Mouse (Mus musculus) stomach, embryonic 15.5 days (tissue): ENCODE data around the gene Msmp. TPM values are rescaled to one million over a fixed set of nuclear protein-coding genes. Genes with fewer than 3 reads are reported as not detected.
A peak's percentile ranks its signal among the peaks of the same experiment; 100 is the strongest.
"Not testable (repeated sequence)": the region's sequence is repeated elsewhere in the genome, so short reads cannot be mapped to it uniquely, and the experiment has no call there.

Experiments used
- ATAC-seq: fragments of 200-750 bp; cut with Nextera tagmentation; 2 replicates; pipeline ENCODE4 v1.8.0; 2017; ENCODE audit warnings: low read depth, moderate number of reproducible peaks, moderate TSS enrichment; ENCODE audit not compliant: insufficient read depth, low FRiP score
- H3K27ac ChIP-seq: fragments of 300-500 bp; sonication (generic); 2 replicates; pipeline ENCODE4 v1.5.1; 2015; ENCODE audit warnings: mild to moderate bottlenecking, inconsistent platforms
- H3K27me3 ChIP-seq: fragments of 300-500 bp; sonication (generic); replicated peaks from 2 replicates; pipeline ENCODE4 v1.6.1; 2015; ENCODE audit warnings: inconsistent platforms
- H3K36me3 ChIP-seq: fragments of 300-500 bp; sonication (generic); 2 replicates; pipeline ENCODE4 v1.6.1; 2015; ENCODE audit warnings: inconsistent platforms
- H3K4me1 ChIP-seq: fragments of 300-500 bp; sonication (generic); 2 replicates; pipeline ENCODE4 v1.6.1; 2015; ENCODE audit warnings: inconsistent platforms
- H3K4me2 ChIP-seq: fragments of 300-500 bp; sonication (generic); 2 replicates; pipeline ENCODE4 v1.6.1; 2015; ENCODE audit warnings: mild to moderate bottlenecking, inconsistent platforms
- H3K4me3 ChIP-seq: fragments of 300-500 bp; sonication (generic); replicated peaks from 2 replicates; pipeline ENCODE4 v1.5.1; 2015; ENCODE audit warnings: inconsistent platforms
- H3K9ac ChIP-seq: fragments of 300-500 bp; sonication (generic); 2 replicates; pipeline ENCODE4 v1.6.1; 2015; ENCODE audit warnings: inconsistent platforms
- H3K9me3 ChIP-seq: fragments of 300-500 bp; sonication (generic); 2 replicates; pipeline ENCODE4 v1.6.1; 2016; ENCODE audit warnings: inconsistent platforms
- WGBS: fragments of 180-500 bp; shearing (Covaris S2); methylation state at CpG from one replicate; pipeline ENCODE4 v1.1.7; 2015; 5-methylcytosine and 5-hydroxymethylcytosine counted together
- polyA plus RNA-seq: library from polyadenylated mRNA; unstranded; fragments of >200 nt; fragmentation: Nextera tagmentation; extraction: Ambion mirVana; gene quantifications from 2 replicates; pipeline ENCODE4 v1.2.1, GENCODE M21; 2015

The Msmp gene
- polyA plus RNA-seq, 1 experiment from 2014 or later: 0.85 TPM

DNA sequence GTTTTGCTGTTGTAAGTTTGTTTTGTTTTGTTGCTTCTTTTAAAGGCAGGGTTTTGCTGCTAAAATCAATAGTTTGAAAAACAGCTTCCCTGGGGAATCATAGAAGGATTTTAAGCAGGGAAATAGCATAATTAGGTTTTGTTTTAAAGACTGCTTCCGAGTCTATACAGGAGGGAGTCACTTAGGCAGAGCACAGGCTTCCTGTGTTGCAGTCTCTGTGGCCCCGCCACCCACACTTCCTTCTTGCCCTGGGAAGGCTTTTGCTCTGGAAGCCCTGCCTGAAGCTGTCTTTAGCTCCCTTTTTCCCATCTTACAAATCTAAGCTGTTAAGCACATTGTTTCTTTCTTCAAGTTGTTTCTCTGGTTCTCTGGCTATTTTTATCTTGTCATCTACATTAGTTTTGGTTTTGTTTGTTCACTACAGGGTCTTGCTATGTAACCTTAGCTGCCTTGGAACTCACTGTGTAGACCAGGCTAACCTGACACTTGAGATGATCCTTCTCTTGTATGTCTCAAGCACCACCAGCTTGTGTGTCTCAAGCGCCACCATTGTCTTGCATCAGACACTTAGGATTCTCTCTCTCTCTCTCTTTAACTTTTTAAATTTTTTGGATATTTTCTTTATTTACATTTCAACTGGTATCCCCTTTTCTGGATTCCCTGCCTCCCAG, 28.9 kb upstream of the Msmp start:
- no peak overlapping the region for H3K27ac ChIP-seq
- no peak overlapping the region for H3K9ac ChIP-seq
- 49% methylated on average over 3 of the region's 3 CpGs for WGBS
- no peaks in the 10 kb centered on the region for H3K4me1 ChIP-seq
- ATAC-seq: no peak
- H3K36me3 ChIP-seq: no peaks in the 10 kb centered on the region
- no peak overlapping the region for H3K4me2 ChIP-seq
- H3K27me3 ChIP-seq: no peaks in the 10 kb centered on the region
- no peaks in the 10 kb centered on the region for H3K9me3 ChIP-seq
- H3K4me3 ChIP-seq: no peak overlapping the region

DNA sequence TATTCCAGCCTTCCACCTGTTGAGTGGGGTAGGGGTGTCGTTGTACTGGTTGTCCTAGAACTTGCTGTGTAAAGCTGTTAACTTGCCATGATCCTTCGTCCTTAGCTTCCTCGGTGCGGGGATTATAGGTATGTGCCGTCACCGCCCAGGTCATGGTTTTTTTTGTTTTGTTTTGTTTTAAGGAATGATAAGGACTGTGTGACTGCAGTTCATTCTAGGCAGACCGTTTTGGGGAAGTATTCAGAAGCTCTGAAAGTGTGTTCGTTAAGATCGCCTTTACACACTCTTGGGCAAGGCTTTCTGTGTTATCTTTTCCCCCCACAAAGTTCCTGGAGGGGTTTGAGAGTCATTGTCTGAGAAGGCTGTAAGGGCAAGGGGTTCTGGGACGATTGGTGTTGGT, 28.2 kb upstream of the Msmp start:
- Histone ChIP-seq H3K4me2 (no peak overlapping the region), H3K36me3 (no peaks in the 10 kb centered on the region), H3K4me1 (no peaks in the 10 kb centered on the region), H3K9ac (no peak overlapping the region), H3K4me3 (no peak overlapping the region), H3K27ac (no peak overlapping the region), H3K9me3 (no peaks in the 10 kb centered on the region), H3K27me3 (no peaks in the 10 kb centered on the region)
- ATAC-seq: no peak
- 51% methylated on average over 10 of the region's 10 CpGs for WGBS

DNA sequence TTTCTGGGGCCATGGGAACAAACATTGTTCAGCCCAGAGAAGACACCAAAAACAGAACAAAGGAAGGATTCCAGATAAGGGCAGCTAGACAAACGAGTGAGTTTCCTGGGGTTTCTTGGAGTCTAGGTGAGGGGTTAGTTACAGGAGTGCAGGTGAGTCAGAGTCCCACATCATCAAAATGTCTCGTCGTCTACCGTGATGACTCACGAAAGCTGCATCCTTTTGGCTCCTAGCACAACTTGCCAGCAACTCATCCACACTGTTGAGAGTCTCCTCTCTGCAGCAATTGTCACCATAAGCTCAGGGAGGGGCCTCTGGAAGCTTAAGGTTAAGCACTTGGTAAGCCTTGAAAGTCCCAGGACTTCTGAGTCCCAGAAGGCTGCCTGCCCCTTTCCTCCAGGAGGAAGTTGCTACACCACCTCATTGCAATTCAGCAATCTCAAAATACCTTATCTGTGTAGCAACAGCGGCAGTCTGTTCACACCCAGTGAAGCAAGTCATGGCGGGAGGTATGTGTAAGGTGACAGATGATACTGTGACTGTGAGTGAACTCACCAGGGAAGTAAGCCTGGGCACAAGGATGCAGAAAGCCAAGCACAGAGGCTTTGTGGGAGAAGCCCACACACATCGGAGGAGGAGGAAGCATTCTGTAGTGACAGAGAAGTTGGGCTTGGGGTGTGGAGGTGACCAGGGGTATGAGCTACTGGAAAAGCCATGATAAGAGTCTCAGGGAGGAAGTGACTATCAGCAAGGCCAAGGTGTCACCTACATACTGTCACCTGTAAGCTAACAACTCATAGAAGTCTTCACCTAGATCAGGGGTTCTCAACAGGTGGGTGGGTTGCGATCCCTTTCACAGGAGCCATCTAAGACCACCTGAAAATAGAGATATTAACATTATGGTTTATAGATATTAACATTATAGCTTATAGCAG, 20.7 kb upstream of the Msmp start:
- H3K4me3 ChIP-seq: no peak overlapping the region
- H3K27ac ChIP-seq: no peak overlapping the region
- no peak overlapping the region for H3K4me2 ChIP-seq
- no peaks in the 10 kb centered on the region for H3K27me3 ChIP-seq
- H3K36me3 ChIP-seq: no peaks in the 10 kb centered on the region
- no peaks in the 10 kb centered on the region for H3K9me3 ChIP-seq
- no peaks in the 10 kb centered on the region for H3K4me1 ChIP-seq
- 62% methylated on average over 9 of the region's 9 CpGs for WGBS
- peak; percentile 87 for ATAC-seq
- no peak overlapping the region for H3K9ac ChIP-seq

DNA sequence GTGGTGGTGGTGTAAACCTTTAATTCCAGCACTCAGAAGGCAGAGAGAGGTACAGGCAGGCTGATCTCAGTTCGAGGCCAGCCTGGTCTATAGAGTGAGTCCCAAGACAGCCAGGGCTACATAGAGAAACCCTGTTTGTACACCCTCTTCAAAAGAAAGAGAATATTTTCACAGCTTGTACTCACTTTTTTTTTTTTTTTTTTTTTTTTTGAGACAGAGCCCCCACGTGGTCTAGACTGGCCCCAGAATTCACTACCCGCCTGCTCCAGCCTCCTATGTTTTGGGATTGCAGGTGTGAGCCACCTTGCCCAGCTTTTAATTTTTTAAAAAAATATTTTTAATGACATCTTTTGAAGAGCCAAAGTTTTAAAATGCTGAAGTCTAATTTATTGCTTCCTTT, 19.8 kb upstream of the Msmp start:
- ATAC-seq: no peak
- H3K27me3 ChIP-seq: no peaks in the 10 kb centered on the region
- no peak overlapping the region for H3K27ac ChIP-seq
- no peaks in the 10 kb centered on the region for H3K36me3 ChIP-seq
- no peaks in the 10 kb centered on the region for H3K9me3 ChIP-seq
- no peak overlapping the region for H3K9ac ChIP-seq
- no peak overlapping the region for H3K4me2 ChIP-seq
- H3K4me3 ChIP-seq: no peak overlapping the region
- no peaks in the 10 kb centered on the region for H3K4me1 ChIP-seq
- WGBS: 75% methylated on average over 3 of the region's 3 CpGs

DNA sequence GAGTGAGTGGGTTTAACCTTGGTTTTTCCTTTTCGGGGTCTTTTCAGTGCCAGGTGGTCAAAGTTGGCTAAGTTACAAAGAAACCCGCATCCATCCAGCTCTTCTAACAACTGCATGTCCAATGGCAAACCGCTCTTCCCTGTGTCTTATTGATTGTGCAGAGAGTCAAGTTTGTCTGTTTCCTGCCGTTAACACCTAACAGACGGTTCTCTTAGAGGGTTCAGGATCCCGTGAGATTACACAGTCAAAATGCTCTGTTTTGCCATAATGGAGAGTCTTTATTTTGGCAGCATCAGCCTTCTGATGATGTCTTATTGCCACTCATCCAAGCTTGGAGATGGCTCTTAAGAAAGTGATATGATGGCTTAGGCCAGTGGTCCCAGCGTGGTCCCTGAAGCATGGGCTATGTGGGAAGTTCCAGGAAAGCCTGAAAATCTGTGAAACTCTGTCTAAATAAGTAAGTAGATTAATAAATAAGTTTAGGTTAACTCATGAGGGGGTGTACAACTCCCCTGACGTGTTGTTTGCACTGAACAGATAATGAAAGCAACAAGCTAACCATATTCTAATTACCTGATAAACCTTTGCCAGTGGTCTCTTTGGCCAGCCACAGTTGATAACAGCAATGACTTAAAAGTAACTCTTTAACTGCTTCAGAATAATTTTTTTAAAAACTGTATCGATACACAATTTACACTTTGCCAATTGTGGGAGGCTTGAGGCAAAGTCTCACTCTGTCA, 16.1 kb upstream of the Msmp start:
- no peak overlapping the region for H3K4me3 ChIP-seq
- no peaks in the 10 kb centered on the region for H3K9me3 ChIP-seq
- H3K27ac ChIP-seq: no peak overlapping the region
- ATAC-seq: no peak
- H3K4me2 ChIP-seq: no peak overlapping the region
- no peaks in the 10 kb centered on the region for H3K4me1 ChIP-seq
- no peaks in the 10 kb centered on the region for H3K27me3 ChIP-seq
- WGBS: 74% methylated on average over 9 of the region's 9 CpGs
- no peak overlapping the region for H3K9ac ChIP-seq
- no peaks in the 10 kb centered on the region for H3K36me3 ChIP-seq

DNA sequence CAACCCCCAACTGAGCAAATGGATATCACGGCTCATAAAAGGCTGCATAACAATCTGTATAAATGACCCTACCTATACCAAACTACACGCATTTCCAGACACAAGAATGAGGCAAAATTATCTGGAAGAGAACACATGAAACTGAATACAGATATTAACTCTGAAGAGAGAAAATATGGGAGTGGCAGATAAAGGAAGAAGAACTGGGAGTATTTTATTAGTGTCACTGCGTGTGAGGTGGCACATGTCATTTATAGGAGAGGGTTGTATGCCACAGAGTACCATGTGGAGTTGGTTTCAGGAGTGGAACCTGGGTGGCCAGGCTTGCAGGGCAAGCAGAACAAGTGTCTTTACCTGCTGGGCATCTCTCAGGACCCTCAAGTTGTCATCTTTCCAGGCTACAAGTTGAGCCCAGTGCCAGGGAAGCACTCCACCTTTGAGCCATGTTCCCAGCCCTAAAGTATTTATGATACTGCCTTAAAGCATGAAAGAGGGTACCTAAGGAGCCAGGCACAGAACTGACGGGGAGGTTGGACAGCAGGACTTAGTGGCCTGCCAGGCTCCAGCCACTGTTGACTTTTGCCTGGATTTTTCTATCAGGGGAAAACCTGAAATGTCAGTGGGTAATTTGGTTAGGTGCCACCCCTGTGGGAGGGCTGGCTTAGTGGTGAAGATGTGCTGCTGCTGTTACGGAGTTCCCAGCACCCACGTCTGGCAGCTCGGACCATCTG, 14.5 kb upstream of the Msmp start:
- H3K27me3 ChIP-seq: no peaks in the 10 kb centered on the region
- WGBS: 79% methylated on average over 7 of the region's 7 CpGs
- no peak for ATAC-seq

DNA sequence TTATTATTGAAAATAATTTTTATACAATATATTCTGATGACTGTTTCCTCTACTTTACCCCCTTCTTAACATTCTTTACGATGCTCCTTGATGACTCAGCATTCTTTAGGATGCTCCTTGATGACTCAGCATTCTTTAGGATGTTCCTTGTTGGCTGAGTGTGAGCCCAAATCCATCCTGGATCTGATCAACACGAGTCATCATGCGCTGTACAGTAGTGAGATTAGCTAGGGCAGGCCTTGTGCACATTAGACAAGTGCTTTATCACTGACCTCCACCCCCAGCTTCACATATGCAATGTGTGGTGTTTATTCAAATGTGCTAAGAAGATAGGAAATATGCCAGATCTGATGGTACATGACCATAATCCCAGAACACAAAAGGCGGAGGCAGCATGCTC, 13.9 kb upstream of the Msmp start:
- peak; percentile 87; the same call in 1 of the 2 replicates for ATAC-seq
- no peaks in the 10 kb centered on the region for H3K36me3 ChIP-seq
- H3K27ac ChIP-seq: no peak overlapping the region
- no peaks in the 10 kb centered on the region for H3K9me3 ChIP-seq
- no peak overlapping the region for H3K9ac ChIP-seq
- 70% methylated on average over 4 of the region's 4 CpGs for WGBS
- no peak overlapping the region for H3K4me2 ChIP-seq
- no peaks in the 10 kb centered on the region for H3K4me1 ChIP-seq
- no peak overlapping the region for H3K4me3 ChIP-seq
- H3K27me3 ChIP-seq: no peaks in the 10 kb centered on the region

More for the DNA sequence above, 14.5 kb upstream of the Msmp start:
- no peak overlapping the region for H3K4me2 ChIP-seq
- no peak overlapping the region for H3K27ac ChIP-seq
- H3K9me3 ChIP-seq: no peaks in the 10 kb centered on the region
- no peak overlapping the region for H3K9ac ChIP-seq
- H3K4me3 ChIP-seq: no peak overlapping the region
- no peaks in the 10 kb centered on the region for H3K36me3 ChIP-seq
- H3K4me1 ChIP-seq: no peaks in the 10 kb centered on the region

DNA sequence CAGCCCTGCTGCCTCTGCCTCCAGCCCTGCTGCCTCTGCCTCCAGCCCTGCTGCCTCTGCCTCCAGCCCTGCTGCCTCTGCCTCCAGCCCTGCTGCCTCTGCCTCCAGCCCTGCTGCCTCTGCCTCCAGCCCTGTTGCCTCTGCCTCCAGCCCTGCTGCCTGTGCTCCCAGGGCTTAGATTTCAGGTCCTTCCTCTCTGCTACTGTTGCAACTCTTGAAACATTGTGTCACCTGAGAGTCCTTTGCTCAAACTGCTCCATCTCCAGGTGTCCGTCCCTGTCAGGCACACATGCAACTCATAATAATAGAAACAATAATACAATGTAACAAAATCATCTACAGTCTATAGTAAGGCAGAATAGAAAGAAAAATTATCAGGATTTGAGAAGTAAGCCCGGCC, 12.3 kb upstream of the Msmp start:
- not testable (repeated sequence) for H3K9ac ChIP-seq, H3K4me2 ChIP-seq, ATAC-seq, H3K27ac ChIP-seq, H3K4me1 ChIP-seq, H3K36me3 ChIP-seq, H3K4me3 ChIP-seq, H3K9me3 ChIP-seq, H3K27me3 ChIP-seq
- 84% methylated on average over 2 of the region's 2 CpGs for WGBS

DNA sequence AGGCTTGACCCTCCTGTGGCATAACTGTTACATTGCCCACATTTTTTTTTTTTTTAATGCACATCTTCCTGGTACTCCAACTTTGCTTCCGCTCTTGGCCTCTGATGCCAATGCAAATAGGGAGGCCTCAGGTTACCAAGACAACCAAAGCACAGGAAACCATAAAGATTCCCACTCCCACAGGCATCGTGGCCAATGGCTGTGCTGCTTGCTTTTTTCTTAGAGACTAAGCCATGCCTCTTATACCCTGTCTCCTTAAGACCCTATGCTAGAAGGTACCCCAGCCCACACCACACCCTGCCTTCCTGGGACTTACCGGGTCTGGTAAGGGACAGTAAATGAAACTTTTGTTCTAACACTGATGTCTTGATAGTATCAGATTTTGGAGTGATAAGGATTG, 9.2 kb upstream of the Msmp start:
- Histone ChIP-seq H3K4me2 (no peak overlapping the region), H3K4me1 (no peaks in the 10 kb centered on the region), H3K27ac (no peak overlapping the region), H3K36me3 (no peaks in the 10 kb centered on the region), H3K4me3 (no peak overlapping the region), H3K9me3 (no peaks in the 10 kb centered on the region), H3K27me3 (no peaks in the 10 kb centered on the region), H3K9ac (no peak overlapping the region)
- 52% methylated on average over 3 of the region's 3 CpGs for WGBS
- no peak for ATAC-seq

DNA sequence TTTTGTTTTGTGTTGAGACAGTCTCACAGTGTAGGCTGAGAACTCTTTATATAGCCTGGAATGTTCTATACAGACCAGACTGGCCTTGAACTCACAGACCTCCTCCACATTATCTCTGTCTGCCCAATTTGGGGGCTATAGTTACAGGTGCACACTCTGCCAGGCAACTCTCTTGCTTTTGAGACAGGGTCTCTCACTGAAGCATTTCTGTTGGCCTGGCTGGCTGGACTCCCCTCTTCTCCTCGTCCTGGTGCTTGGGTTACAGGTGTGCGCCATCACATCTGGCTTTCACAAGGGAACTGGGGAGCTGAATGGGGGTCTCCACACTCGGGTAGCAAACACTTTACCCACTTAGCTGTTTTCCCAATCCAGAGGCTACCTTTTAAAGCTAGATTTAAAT, 7.7 kb upstream of the Msmp start:
- no peak for ATAC-seq
- Histone ChIP-seq H3K4me1 (no peaks in the 10 kb centered on the region), H3K9me3 (no peaks in the 10 kb centered on the region), H3K36me3 (no peaks in the 10 kb centered on the region), H3K27me3 (no peaks in the 10 kb centered on the region), H3K4me3 (no peak overlapping the region), H3K27ac (no peak overlapping the region), H3K4me2 (no peak overlapping the region), H3K9ac (no peak overlapping the region)
- WGBS: 76% methylated on average over 3 of the region's 3 CpGs

DNA sequence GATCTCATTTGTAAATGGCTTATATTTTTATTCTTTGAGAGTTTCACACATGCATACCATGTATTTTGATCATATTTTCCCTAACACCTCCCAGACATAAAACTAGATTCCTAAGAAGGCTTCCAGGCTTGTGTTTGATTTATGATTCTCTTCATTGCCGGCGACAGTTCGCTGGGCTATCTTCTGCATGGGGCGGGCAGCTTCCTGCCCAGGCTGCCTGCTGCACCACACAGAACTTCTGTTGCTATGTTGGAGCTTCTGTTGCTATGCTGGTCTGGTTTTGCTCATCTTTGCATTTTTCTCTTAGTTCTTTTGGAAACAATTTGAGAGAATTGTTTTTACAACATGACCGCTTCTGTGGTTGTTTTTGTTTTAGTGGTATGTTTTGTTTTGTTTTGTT, 7.2 kb upstream of the Msmp start:
- Histone ChIP-seq H3K4me3 (no peak overlapping the region), H3K9ac (no peak overlapping the region), H3K4me2 (no peak overlapping the region), H3K27ac (no peak overlapping the region), H3K9me3 (no peaks in the 10 kb centered on the region), H3K36me3 (no peaks in the 10 kb centered on the region), H3K4me1 (no peaks in the 10 kb centered on the region), H3K27me3 (no peaks in the 10 kb centered on the region)
- no peak for ATAC-seq
- 53% methylated on average over 5 of the region's 5 CpGs for WGBS
